Mouse (Mus musculus): Measurements from ENCODE around the gene Lpgat1. TPM values are rescaled to one million over a fixed set of nuclear protein-coding genes. Genes with fewer than 3 reads are reported as not detected.

Lpgat1 gene
- total and polyA plus RNA-seq, 2 experiments from 2014 or later: 32.7 to 37.5 TPM

DNA sequence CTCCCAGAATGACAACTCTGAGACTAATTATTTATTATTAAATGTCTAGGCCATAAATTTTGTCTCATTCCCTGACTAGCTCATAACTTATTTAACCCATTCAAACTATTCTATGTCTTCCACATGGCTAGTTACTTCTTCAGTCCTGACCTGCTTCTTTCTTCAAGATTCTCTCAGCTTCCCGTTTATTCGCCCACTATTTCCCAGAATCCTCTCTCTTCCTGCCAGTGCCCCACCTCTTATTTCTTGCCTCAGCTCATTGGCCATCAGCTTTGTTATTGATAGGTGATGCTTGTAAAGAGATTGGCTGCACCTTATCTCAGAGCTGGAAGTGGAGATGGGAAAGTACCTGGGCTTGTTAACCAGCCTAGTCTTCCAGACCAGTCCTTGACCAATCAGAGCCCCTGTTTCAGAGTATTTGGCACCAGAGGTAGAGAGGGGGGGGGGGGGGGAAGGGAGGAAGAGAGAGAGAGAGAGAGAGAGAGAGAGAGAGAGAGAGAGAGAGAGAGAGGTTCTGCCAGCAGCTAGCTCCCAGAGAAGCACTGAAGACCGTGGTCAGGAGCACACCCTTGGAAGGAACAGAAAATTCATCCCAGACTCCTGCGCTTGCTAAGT lies 5.3 kb upstream of the Lpgat1 start:
- H3K4me3 ChIP-seq (ENCODE audit: low read depth, low read length): no peak overlapping the region
- H3K4me1 ChIP-seq (ENCODE audit: control insufficient read depth, insufficient read depth): peaks cover 10% of the 10 kb centered on the region; the same call in 1 of the 2 replicates
- no peaks in the 10 kb centered on the region for H3K9me3 ChIP-seq (replicated peaks; ENCODE audit: control insufficient read depth, low read length)
- no peak for ATAC-seq (ENCODE audit: insufficient read depth, low read depth)
- H3K9ac ChIP-seq (replicated peaks; ENCODE audit: low read depth, low read length): no peak overlapping the region
- no peak overlapping the region for H3K27ac ChIP-seq (ENCODE audit: low read depth)
- no peaks in the 10 kb centered on the region for H3K36me3 ChIP-seq (replicated peaks; ENCODE audit: control insufficient read depth, insufficient read depth, low read length)
- TF ChIP-seq CTCF (IDR thresholded peaks at IDR 0.05; ENCODE audit: low read depth) (no peak), EP300 (IDR thresholded peaks at IDR 0.05; ENCODE audit: low read depth) (no peak)
- no peak overlapping the region for H3K4me2 ChIP-seq (ENCODE audit: low read depth, low read length)
- WGBS: 77% methylated on average over 4 of the region's 4 CpGs
- no peak for DNase-seq (ENCODE audit: low spot score)
- no peaks in the 10 kb centered on the region for H3K27me3 ChIP-seq (ENCODE audit: control insufficient read depth, insufficient read depth, low read length)

DNA sequence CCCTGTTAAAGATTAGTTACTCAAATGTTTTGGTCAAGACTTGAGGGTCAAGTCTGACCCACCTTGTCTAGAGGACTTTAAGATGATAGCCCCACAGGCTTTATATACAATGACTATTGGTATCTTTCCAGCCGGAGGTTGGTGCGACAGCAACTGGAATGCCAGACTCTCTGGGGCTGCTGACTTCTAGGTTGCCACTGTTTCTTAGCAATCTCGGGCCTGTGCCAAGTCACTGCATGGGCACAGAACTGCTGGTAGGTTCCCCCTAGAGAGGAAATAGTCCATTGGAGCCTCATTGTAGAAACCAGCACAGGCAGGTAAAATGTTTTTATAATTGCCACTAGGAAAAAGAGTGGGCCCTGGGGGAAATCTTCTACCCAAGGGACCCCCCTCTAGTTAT lies 3.8 kb upstream of the Lpgat1 start:
- no peak overlapping the region for H3K27ac ChIP-seq (ENCODE audit: low read depth)
- ATAC-seq (ENCODE audit: insufficient read depth, low read depth): no peak
- WGBS: 43% methylated on average over 3 of the region's 3 CpGs
- H3K36me3 ChIP-seq (replicated peaks; ENCODE audit: control insufficient read depth, insufficient read depth, low read length): no peaks in the 10 kb centered on the region
- no peaks in the 10 kb centered on the region for H3K27me3 ChIP-seq (ENCODE audit: control insufficient read depth, insufficient read depth, low read length)
- no peaks in the 10 kb centered on the region for H3K9me3 ChIP-seq (replicated peaks; ENCODE audit: control insufficient read depth, low read length)
- H3K4me1 ChIP-seq (ENCODE audit: control insufficient read depth, insufficient read depth): peaks cover 10% of the 10 kb centered on the region; the same call in 1 of the 2 replicates
- DNase-seq (ENCODE audit: low spot score): no peak
- no peak overlapping the region for H3K4me2 ChIP-seq (ENCODE audit: low read depth, low read length)
- no peak for TF ChIP-seq CTCF (IDR thresholded peaks at IDR 0.05; ENCODE audit: low read depth)
- no peak for TF ChIP-seq EP300 (IDR thresholded peaks at IDR 0.05; ENCODE audit: low read depth)
- H3K4me3 ChIP-seq (ENCODE audit: low read depth, low read length): no peak overlapping the region
- H3K9ac ChIP-seq (replicated peaks; ENCODE audit: low read depth, low read length): no peak overlapping the region

DNA sequence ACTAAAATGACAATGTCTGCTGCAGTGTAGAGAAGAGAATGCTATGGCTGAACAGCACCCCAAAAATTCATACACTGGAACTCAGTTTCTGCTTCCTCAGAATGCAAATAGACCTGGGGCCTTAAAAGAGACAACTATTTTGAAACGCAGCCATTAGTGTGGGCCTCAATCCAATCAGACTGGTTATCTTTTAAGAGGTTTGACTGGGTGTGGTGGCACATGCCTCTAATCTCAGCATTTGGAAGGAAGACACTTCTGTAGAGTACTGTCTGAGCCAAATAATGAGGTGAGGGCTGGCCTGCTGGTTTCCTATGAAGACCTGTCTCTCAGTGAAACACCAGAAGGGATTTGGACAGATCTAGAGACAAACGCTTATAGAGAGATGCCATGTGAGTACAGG lies 2.5 kb upstream of the Lpgat1 start:
- TF ChIP-seq CTCF (IDR thresholded peaks at IDR 0.05; ENCODE audit: low read depth) (no peak), EP300 (IDR thresholded peaks at IDR 0.05; ENCODE audit: low read depth) (no peak)
- Histone ChIP-seq H3K27ac (ENCODE audit: low read depth) (no peak overlapping the region), H3K36me3 (replicated peaks; ENCODE audit: control insufficient read depth, insufficient read depth, low read length) (no peaks in the 10 kb centered on the region), H3K27me3 (ENCODE audit: control insufficient read depth, insufficient read depth, low read length) (no peaks in the 10 kb centered on the region), H3K4me3 (ENCODE audit: low read depth, low read length) (no peak overlapping the region), H3K4me1 (ENCODE audit: control insufficient read depth, insufficient read depth) (peaks cover 14% of the 10 kb centered on the region; the same call in 1 of the 2 replicates), H3K9me3 (replicated peaks; ENCODE audit: control insufficient read depth, low read length) (no peaks in the 10 kb centered on the region), H3K9ac (replicated peaks; ENCODE audit: low read depth, low read length) (no peak overlapping the region), H3K4me2 (ENCODE audit: low read depth, low read length) (no peak overlapping the region)
- WGBS: 43% methylated on average over 2 of the region's 2 CpGs
- ATAC-seq (ENCODE audit: insufficient read depth, low read depth): no peak
- no peak for DNase-seq (ENCODE audit: low spot score)

DNA sequence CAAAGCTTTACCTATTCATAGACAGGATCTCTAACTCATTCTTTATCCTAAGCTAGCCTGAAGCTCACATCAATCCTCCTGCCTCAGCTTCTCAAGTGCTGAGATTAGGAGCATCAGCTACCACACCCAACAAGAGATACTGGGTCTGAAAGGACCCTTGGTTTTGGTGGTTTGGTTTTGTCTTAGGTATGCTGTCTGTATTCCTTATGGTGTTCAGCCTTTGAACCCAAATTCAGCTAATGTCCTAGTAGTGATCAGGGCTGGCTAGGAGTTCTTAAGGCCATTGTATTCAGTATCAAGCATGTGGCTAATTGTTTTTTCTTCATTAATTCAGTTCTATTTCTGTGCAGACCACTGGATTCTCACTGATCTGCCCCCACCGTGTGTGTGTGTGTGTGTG lies 493 bp upstream of the Lpgat1 start:
- H3K4me3 ChIP-seq (ENCODE audit: low read depth, low read length): peak overlapping the region; percentile 96
- H3K27me3 ChIP-seq (ENCODE audit: control insufficient read depth, insufficient read depth, low read length): no peaks in the 10 kb centered on the region
- H3K27ac ChIP-seq (ENCODE audit: low read depth): peak overlapping the region; percentile 95
- H3K9ac ChIP-seq (replicated peaks; ENCODE audit: low read depth, low read length): peak overlapping the region; percentile 95
- DNase-seq (ENCODE audit: low spot score) (no peak), ATAC-seq (ENCODE audit: insufficient read depth, low read depth) (no peak)
- peaks cover 14% of the 10 kb centered on the region; the same call in 1 of the 2 replicates for H3K4me1 ChIP-seq (ENCODE audit: control insufficient read depth, insufficient read depth)
- H3K4me2 ChIP-seq (ENCODE audit: low read depth, low read length): peak overlapping the region; percentile 96
- TF ChIP-seq CTCF (IDR thresholded peaks at IDR 0.05; ENCODE audit: low read depth) (no peak), EP300 (IDR thresholded peaks at IDR 0.05; ENCODE audit: low read depth) (no peak)
- no peaks in the 10 kb centered on the region for H3K9me3 ChIP-seq (replicated peaks; ENCODE audit: control insufficient read depth, low read length)
- 0% methylated on average over 1 of the region's 1 CpGs for WGBS
- no peaks in the 10 kb centered on the region for H3K36me3 ChIP-seq (replicated peaks; ENCODE audit: control insufficient read depth, insufficient read depth, low read length)

DNA sequence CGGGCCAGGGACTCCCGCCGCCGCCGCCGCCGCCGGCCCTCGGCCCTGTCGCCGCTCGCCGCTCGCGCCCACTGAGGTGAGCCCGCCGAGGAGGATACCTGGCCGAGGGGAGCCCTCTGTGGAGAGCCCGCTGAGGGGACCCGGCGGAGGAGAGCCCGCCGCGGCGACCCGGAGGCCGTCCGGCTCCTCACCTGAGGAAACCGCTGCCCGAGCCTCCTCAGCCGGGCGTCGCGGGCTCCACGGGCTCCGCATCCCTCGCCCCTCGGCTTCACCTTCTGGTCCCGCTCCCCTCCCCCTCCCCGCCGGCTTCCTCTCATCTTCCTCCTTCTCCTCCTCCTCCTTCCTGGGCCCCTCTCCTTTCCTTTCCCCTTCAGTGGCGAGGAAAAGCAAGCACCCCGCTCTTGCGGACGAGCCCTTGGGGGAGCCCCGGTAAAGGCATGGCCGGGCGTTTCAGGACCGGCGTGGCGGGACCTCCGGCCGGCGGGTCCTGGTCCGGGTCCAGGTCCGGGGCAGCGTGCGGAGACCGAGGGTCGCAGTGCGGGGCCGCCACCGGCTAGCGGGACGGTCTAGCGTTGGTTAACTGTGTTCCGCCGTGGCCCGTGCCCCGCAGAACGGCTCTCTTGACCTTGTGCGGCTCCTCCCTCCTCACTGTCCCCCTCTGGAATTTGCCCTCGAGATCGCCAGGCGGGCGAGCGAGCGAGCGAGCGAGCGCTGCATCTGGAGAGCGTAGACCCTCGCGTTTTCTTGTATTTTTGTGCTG lies 1.1 kb downstream of the Lpgat1 start:
- DNase-seq (ENCODE audit: low spot score) (peak; percentile 39), ATAC-seq (ENCODE audit: insufficient read depth, low read depth) (peak; percentile 67)
- WGBS: under 1% methylated on average over 83 of the region's 84 CpGs
- peaks cover 4% of the 10 kb centered on the region for H3K36me3 ChIP-seq (replicated peaks; ENCODE audit: control insufficient read depth, insufficient read depth, low read length)
- peak overlapping the region; percentile 96 for H3K4me2 ChIP-seq (ENCODE audit: low read depth, low read length)
- peak overlapping the region; percentile 95 for H3K9ac ChIP-seq (replicated peaks; ENCODE audit: low read depth, low read length)
- H3K9me3 ChIP-seq (replicated peaks; ENCODE audit: control insufficient read depth, low read length): no peaks in the 10 kb centered on the region
- no peaks in the 10 kb centered on the region for H3K27me3 ChIP-seq (ENCODE audit: control insufficient read depth, insufficient read depth, low read length)
- TF ChIP-seq EP300 (IDR thresholded peaks at IDR 0.05; ENCODE audit: low read depth) (no peak), CTCF (IDR thresholded peaks at IDR 0.05; ENCODE audit: low read depth) (no peak)
- H3K4me3 ChIP-seq (ENCODE audit: low read depth, low read length): peak overlapping the region; percentile 96
- peak overlapping the region; percentile 95 for H3K27ac ChIP-seq (ENCODE audit: low read depth)
- H3K4me1 ChIP-seq (ENCODE audit: control insufficient read depth, insufficient read depth): peaks cover 11% of the 10 kb centered on the region; the same call in 1 of the 2 replicates
